Mouse (Mus musculus): ENCODE data around the gene Ssxb1. TPM values are rescaled to one million over a fixed set of nuclear protein-coding genes. Genes with fewer than 3 reads are reported as not detected.
"Not testable (repeated sequence)": the region's sequence is repeated elsewhere in the genome, so short reads cannot be mapped to it uniquely, and the experiment has no call there.

Ssxb1 gene
- not detected for total RNA-seq (2021)
- long read RNA-seq, experiment 1, result 0 reads
- long read RNA-seq, experiment 2, result 0 reads

- DNase-seq (ENCODE audit: extremely low spot score in 1 of 2, low spot score in 2 of 2); intact Hi-C loops (cut with DNase I): not testable (repeated sequence)
Measured at GRCm38 (mm10) chrX:8413005-8413404, at the start of gene Ssxb1. Gene Ssxb1 (plus strand): TSS chrX:8413305.

DNA sequence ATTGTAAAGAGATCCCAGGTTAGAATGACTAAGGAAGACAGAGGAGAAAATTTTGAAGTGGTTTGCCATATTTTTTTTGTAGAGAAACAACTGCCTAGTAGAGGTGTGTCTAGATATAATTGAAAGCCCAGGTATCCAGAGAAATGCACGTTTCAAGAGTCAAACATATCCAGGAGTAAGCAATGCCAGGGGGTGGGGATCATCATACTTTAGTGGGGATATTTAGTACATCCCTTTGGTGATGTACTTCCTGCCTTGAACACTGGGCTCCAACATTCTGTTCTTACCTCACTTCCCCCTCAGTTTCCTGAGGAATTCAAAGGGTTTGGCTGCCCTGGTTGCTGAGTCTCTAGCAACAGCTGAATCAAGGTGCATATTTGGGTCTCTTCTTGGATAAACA lies 46.4 kb upstream of the Ssxb1 start, which contains the start of gene Ssxb9:
TSS of gene Ssxb9 (plus strand) at position 301 of the 400 bp plus-strand sequence.
- DNase-seq (ENCODE audit: extremely low spot score in 1 of 2, low spot score in 2 of 2); intact Hi-C loops (cut with DNase I); H3K4me3 ChIP-seq; H3K27ac ChIP-seq: not testable (repeated sequence)

More at GRCm38 (mm10) chrX:8413005-8413404, at the start of gene Ssxb1:
- H3K4me3 ChIP-seq, H3K27ac ChIP-seq: not testable (repeated sequence)

DNA sequence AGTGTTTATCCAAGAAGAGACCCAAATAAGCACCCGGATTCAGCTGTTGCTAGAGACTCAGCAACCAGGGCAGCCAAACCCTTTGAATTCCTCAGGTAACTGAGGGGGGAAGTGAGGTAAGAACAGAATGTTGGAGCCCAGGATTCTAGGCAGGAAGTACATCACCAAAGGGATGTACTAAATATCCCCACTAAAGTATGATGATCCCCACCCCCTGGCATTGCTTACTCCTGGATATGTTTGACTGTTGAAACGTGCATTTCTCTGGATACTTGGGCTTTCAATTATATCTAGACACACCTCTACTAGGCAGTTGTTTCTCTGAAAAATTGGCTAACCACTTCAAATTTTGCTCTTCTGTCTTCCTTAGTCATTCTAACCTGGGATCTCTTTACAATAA lies 48.5 kb downstream of the Ssxb1 start, which contains the start of gene Ssxb2:
TSS of gene Ssxb2 (minus strand) at position 101 of the 400 bp plus-strand sequence.
- intact Hi-C loops (cut with DNase I), result not testable (repeated sequence)

More for the DNA sequence above, 48.5 kb downstream of the Ssxb1 start, which contains the start of gene Ssxb2:
- DNase-seq (ENCODE audit: extremely low spot score in 1 of 2, low spot score in 2 of 2); H3K4me3 ChIP-seq; H3K27ac ChIP-seq: not testable (repeated sequence)

Other genes starting within 250 kb of the Ssxb1 start
- gene Tbc1d25, start 237.1 kb upstream of the Ssxb1 start, total RNA-seq (2021), result 10 to 100 TPM; 14.5 to 16.6 TPM
- 10 to 100 TPM; 34.8 to 35.7 TPM for gene Ebp, start 219.8 kb upstream of the Ssxb1 start, total RNA-seq (2021)
- 10 to 100 TPM; 74.7 to 84.7 TPM for gene Porcn, start 206.8 kb upstream of the Ssxb1 start, total RNA-seq (2021)
- 10 to 100 TPM; 23.8 to 24.3 TPM for gene Ftsj1, start 160.9 kb upstream of the Ssxb1 start, total RNA-seq (2021)
- gene Slc38a5, start 142.2 kb upstream of the Ssxb1 start, total RNA-seq (2021), result 1 to 10 TPM; 3.9 to 7.3 TPM
- not detected for gene Ssxb10, start 85.9 kb upstream of the Ssxb1 start, total RNA-seq (2021)
- gene Ssxb9, start 46.3 kb upstream of the Ssxb1 start, total RNA-seq (2021), result not detected
- gene Ssxb2, start 48.4 kb downstream of the Ssxb1 start, total RNA-seq (2021), result not detected
- gene Gm14459, start 111.6 kb downstream of the Ssxb1 start, total RNA-seq (2021), result not detected
- not detected for gene Ssxb6, start 134.9 kb downstream of the Ssxb1 start, total RNA-seq (2021)
- gene Ssxb3, start 178.5 kb downstream of the Ssxb1 start, total RNA-seq (2021), result not detected